In genomic region chr4:98564196-98564865, GRCm38 (mm10) we compare ENCODE assay signal across 20 mouse cellular contexts.
DNase-seq lines count a peak whose midpoint lies in the region; ATAC-seq and TF ChIP-seq lines count a peak whose summit lies in the region.
"Had no signal": no experiment of that assay in that cellular context is flagged by ENCODE, and none has a peak within 500 bp of the region (broad histone marks: within the 10 kb centered on the region; RNA-seq: fewer than 3 reads in every experiment).

No protein-coding gene starts in this region.

- no peak for DNase-seq in heart, embryonic 10.5 days (ENCODE audit: low spot score)
- no peak for DNase-seq in heart, postnatal 4 days
- no peak for DNase-seq in limb, embryonic 10.5 days (ENCODE audit: low spot score)
- DNase-seq in NIH3T3 (ENCODE audit: low read depth) = peak; percentile 50
- DNase-seq in retina, embryonic 14.5 days (ENCODE audit: low spot score) = no peak
- no peak for DNase-seq in right cerebral cortex, postnatal 10 days (ENCODE audit: low spot score in 2 of 2)
- DNase-seq: adrenal gland, adult 2 months; cerebellum, postnatal 14 days; kidney, adult 9 months; liver, embryonic 13.5 days; right cerebral cortex, adult 18-20 months; thymus, postnatal 25 days had no signal

- no peak overlapping the region for H3K4me2 ChIP-seq in limb, embryonic 12.5 days
- H3K4me2 ChIP-seq in myocyte (ENCODE audit: low read depth) = peak overlapping the region; percentile 46
- H3K4me2 ChIP-seq: embryonic facial prominence, embryonic 15.5 days; liver, embryonic 13.5 days; neural tube, embryonic 12.5 days had no signal

- TF ChIP-seq POLR2A in myocyte (IDR thresholded peaks at IDR 0.05; ENCODE audit: insufficient read length, low read depth) = no peak

- H3K4me1 ChIP-seq in heart, embryonic 10.5 days = peaks cover 21% of the 10 kb centered on the region
- H3K4me1 ChIP-seq in limb, embryonic 12.5 days (replicated peaks) = peaks cover 11% of the 10 kb centered on the region
- peaks cover 8% of the 10 kb centered on the region for H3K4me1 ChIP-seq in limb, embryonic 10.5 days
- H3K4me1 ChIP-seq: hindbrain, embryonic 10.5 days; liver, embryonic 13.5 days; neural tube, embryonic 12.5 days had no signal

- no peaks in the 10 kb centered on the region for H3K36me3 ChIP-seq in heart, embryonic 10.5 days
- H3K36me3 ChIP-seq in limb, embryonic 12.5 days = no peaks in the 10 kb centered on the region
- H3K36me3 ChIP-seq in limb, embryonic 10.5 days = no peaks in the 10 kb centered on the region
- H3K36me3 ChIP-seq in myocyte (ENCODE audit: control insufficient read depth, insufficient read depth) = no peaks in the 10 kb centered on the region
- H3K36me3 ChIP-seq: embryonic facial prominence, embryonic 15.5 days; hindbrain, embryonic 10.5 days; liver, embryonic 13.5 days; midbrain, embryonic 10.5 days; neural tube, embryonic 12.5 days had no signal

- H3K9me3 ChIP-seq in heart, embryonic 10.5 days = no peaks in the 10 kb centered on the region
- H3K9me3 ChIP-seq in limb, embryonic 12.5 days = no peaks in the 10 kb centered on the region
- no peaks in the 10 kb centered on the region for H3K9me3 ChIP-seq in limb, embryonic 10.5 days (replicated peaks)
- H3K9me3 ChIP-seq: embryonic facial prominence, embryonic 15.5 days; hindbrain, embryonic 10.5 days; liver, embryonic 13.5 days; midbrain, embryonic 10.5 days; neural tube, embryonic 12.5 days had no signal

- WGBS in heart, embryonic 10.5 days = 77% methylated on average over 6 of the region's 6 CpGs
- WGBS in limb, embryonic 12.5 days = 82% methylated on average over 6 of the region's 6 CpGs
- WGBS in limb, embryonic 10.5 days = 90% methylated on average over 6 of the region's 6 CpGs

- H3K9ac ChIP-seq in limb, embryonic 12.5 days (replicated peaks) = no peak overlapping the region
- H3K9ac ChIP-seq: embryonic facial prominence, embryonic 15.5 days; liver, embryonic 13.5 days; neural tube, embryonic 12.5 days had no signal

- H3K4me3 ChIP-seq in heart, embryonic 10.5 days = no peak overlapping the region
- H3K4me3 ChIP-seq in limb, embryonic 12.5 days (replicated peaks) = no peak overlapping the region
- no peak overlapping the region for H3K4me3 ChIP-seq in limb, embryonic 10.5 days
- H3K4me3 ChIP-seq in myocyte = no peak overlapping the region
- H3K4me3 ChIP-seq: embryonic facial prominence, embryonic 15.5 days; hindbrain, embryonic 10.5 days; liver, embryonic 13.5 days; midbrain, embryonic 10.5 days; neural tube, embryonic 12.5 days had no signal

- ATAC-seq in limb, embryonic 12.5 days (ENCODE audit: insufficient number of reproducible peaks, insufficient read depth, low FRiP score, low TSS enrichment, low read depth) = no peak
- ATAC-seq: CD4-positive, CD25-positive, alpha-beta regulatory T cell, adult 4 months; Patski had no signal

- H3K79me2 ChIP-seq in myocyte (ENCODE audit: control insufficient read depth, insufficient read depth) = no peaks in the 10 kb centered on the region

- H3K27me3 ChIP-seq in heart, embryonic 10.5 days (ENCODE audit: insufficient read depth, poor library complexity, severe bottlenecking) = no peaks in the 10 kb centered on the region
- no peaks in the 10 kb centered on the region for H3K27me3 ChIP-seq in limb, embryonic 12.5 days
- H3K27me3 ChIP-seq in limb, embryonic 10.5 days (ENCODE audit: low read depth, poor library complexity, severe bottlenecking) = no peaks in the 10 kb centered on the region
- no peaks in the 10 kb centered on the region for H3K27me3 ChIP-seq in myocyte (ENCODE audit: control insufficient read depth, insufficient read depth, insufficient read length)
- H3K27me3 ChIP-seq: embryonic facial prominence, embryonic 15.5 days; liver, embryonic 13.5 days; neural tube, embryonic 12.5 days; Patski had no signal

- H3K27ac ChIP-seq in heart, embryonic 10.5 days = peak overlapping the region; percentile 70
- H3K27ac ChIP-seq in limb, embryonic 12.5 days = peak overlapping the region; percentile 12; the same call in 1 of the 2 replicates
- H3K27ac ChIP-seq in limb, embryonic 10.5 days = no peak overlapping the region
- H3K27ac ChIP-seq: hindbrain, embryonic 10.5 days; liver, embryonic 13.5 days; midbrain, embryonic 10.5 days; neural tube, embryonic 12.5 days had no signal

- H3ac ChIP-seq in myocyte (ENCODE audit: control insufficient read depth, insufficient read length) = no peak overlapping the region

TF ChIP-seq in myocyte, 11 proteins besides CTCF, POLR2A, EP300 and RAD21:
- TF ChIP-seq MYOD1 (IDR thresholded peaks at IDR 0.05; ENCODE audit: control insufficient read depth in 1 of 3, insufficient read length in 2 of 3, low read depth in 2 of 3) = peak in 1 of 3 experiments; percentile 42
- no peak for TF ChIP-seq REST (IDR thresholded peaks at IDR 0.05; ENCODE audit: insufficient read depth, insufficient read length)
